Mouse (Mus musculus): ENCODE measurements around the gene Kcnip1. TPM values are rescaled to one million over a fixed set of nuclear protein-coding genes. Genes with fewer than 3 reads are reported as not detected.

Kcnip1 gene
- polyA plus RNA-seq, 1 experiment from 2014 or later: 1.8 TPM

- no peak overlapping the region for H3K27ac ChIP-seq
- no peak for DNase-seq (ENCODE audit: low spot score)
- 43% methylated on average over 9 of the region's 9 CpGs for WGBS
- no peaks in the 10 kb centered on the region for H3K36me3 ChIP-seq
- H3K4me1 ChIP-seq: peaks cover 11% of the 10 kb centered on the region; the same call in 1 of the 2 replicates
- H3K27me3 ChIP-seq (ENCODE audit: insufficient read depth, poor library complexity, severe bottlenecking): no peaks in the 10 kb centered on the region
- no peak overlapping the region for H3K4me3 ChIP-seq
- no peaks in the 10 kb centered on the region for H3K9me3 ChIP-seq
Measured at GRCm38 (mm10) chr11:34008702-34009101, 15.8 kb upstream of the Kcnip1 start.

GRCm38 (mm10) chr11:34008214-34008613, 15.3 kb upstream of the Kcnip1 start:
- no peaks in the 10 kb centered on the region for H3K9me3 ChIP-seq
- H3K36me3 ChIP-seq: no peaks in the 10 kb centered on the region
- WGBS: 71% methylated on average over 11 of the region's 11 CpGs
- no peak for DNase-seq (ENCODE audit: low spot score)
- H3K27me3 ChIP-seq (ENCODE audit: insufficient read depth, poor library complexity, severe bottlenecking): no peaks in the 10 kb centered on the region
- H3K27ac ChIP-seq: no peak overlapping the region
- H3K4me1 ChIP-seq: peaks cover 11% of the 10 kb centered on the region; the same call in 1 of the 2 replicates
- no peak overlapping the region for H3K4me3 ChIP-seq

GRCm38 (mm10) chr11:34007616-34008015, 14.7 kb upstream of the Kcnip1 start:
- peaks cover 11% of the 10 kb centered on the region; the same call in 1 of the 2 replicates for H3K4me1 ChIP-seq
- no peaks in the 10 kb centered on the region for H3K27me3 ChIP-seq (ENCODE audit: insufficient read depth, poor library complexity, severe bottlenecking)
- no peaks in the 10 kb centered on the region for H3K9me3 ChIP-seq
- no peaks in the 10 kb centered on the region for H3K36me3 ChIP-seq
- 77% methylated on average over 2 of the region's 2 CpGs for WGBS
- H3K4me3 ChIP-seq: no peak overlapping the region
- H3K27ac ChIP-seq: no peak overlapping the region
- DNase-seq (ENCODE audit: low spot score): no peak

GRCm38 (mm10) chr11:34002593-34002965, 9.6 kb upstream of the Kcnip1 start:
- Histone ChIP-seq H3K9me3 (no peaks in the 10 kb centered on the region), H3K36me3 (no peaks in the 10 kb centered on the region), H3K27ac (no peak overlapping the region), H3K27me3 (ENCODE audit: insufficient read depth, poor library complexity, severe bottlenecking) (no peaks in the 10 kb centered on the region), H3K4me3 (no peak overlapping the region), H3K4me1 (peaks cover 4% of the 10 kb centered on the region; the same call in 1 of the 2 replicates)
- DNase-seq (ENCODE audit: low spot score): no peak
- 68% methylated on average over 5 of the region's 5 CpGs for WGBS

GRCm38 (mm10) chr11:34001938-34002592, 9.1 kb upstream of the Kcnip1 start:
- no peak overlapping the region for H3K27ac ChIP-seq
- DNase-seq (ENCODE audit: low spot score): no peak
- WGBS: 9% methylated on average over 5 of the region's 5 CpGs
- H3K4me3 ChIP-seq: no peak overlapping the region
- H3K4me1 ChIP-seq: peaks cover 4% of the 10 kb centered on the region; the same call in 1 of the 2 replicates
- no peaks in the 10 kb centered on the region for H3K36me3 ChIP-seq
- no peaks in the 10 kb centered on the region for H3K9me3 ChIP-seq
- H3K27me3 ChIP-seq (ENCODE audit: insufficient read depth, poor library complexity, severe bottlenecking): no peaks in the 10 kb centered on the region

- H3K9me3 ChIP-seq: no peaks in the 10 kb centered on the region
- H3K27me3 ChIP-seq (ENCODE audit: insufficient read depth, poor library complexity, severe bottlenecking): 0 out of 2 replicates have a peak, but pooled peaks cover 6% of the 10 kb centered on the region
- WGBS: 71% methylated on average over 3 of the region's 3 CpGs
- no peaks in the 10 kb centered on the region for H3K4me1 ChIP-seq
- no peak overlapping the region for H3K27ac ChIP-seq
- H3K36me3 ChIP-seq: no peaks in the 10 kb centered on the region
- no peak for DNase-seq (ENCODE audit: low spot score)
- no peak overlapping the region for H3K4me3 ChIP-seq
Measured at GRCm38 (mm10) chr11:34000416-34000815, 7.5 kb upstream of the Kcnip1 start.

- no peaks in the 10 kb centered on the region for H3K36me3 ChIP-seq
- no peak for DNase-seq (ENCODE audit: low spot score)
- WGBS: 54% methylated on average over 10 of the region's 10 CpGs
- H3K27me3 ChIP-seq (ENCODE audit: insufficient read depth, poor library complexity, severe bottlenecking): peaks cover 19% of the 10 kb centered on the region; the same call in 1 of the 2 replicates
- no peak overlapping the region for H3K4me3 ChIP-seq
- H3K4me1 ChIP-seq: peaks cover 3% of the 10 kb centered on the region; the same call in 1 of the 2 replicates
- no peaks in the 10 kb centered on the region for H3K9me3 ChIP-seq
- no peak overlapping the region for H3K27ac ChIP-seq
Measured at GRCm38 (mm10) chr11:33998244-33998643, 5.3 kb upstream of the Kcnip1 start.

- 54% methylated on average over 5 of the region's 5 CpGs for WGBS
- Histone ChIP-seq H3K9me3 (no peaks in the 10 kb centered on the region), H3K27ac (no peak overlapping the region), H3K27me3 (ENCODE audit: insufficient read depth, poor library complexity, severe bottlenecking) (peaks cover 26% of the 10 kb centered on the region; the same call in 1 of the 2 replicates), H3K4me3 (no peak overlapping the region), H3K4me1 (peaks cover 13% of the 10 kb centered on the region), H3K36me3 (no peaks in the 10 kb centered on the region)
- no peak for DNase-seq (ENCODE audit: low spot score)
Measured at GRCm38 (mm10) chr11:33993496-33993895, 544 bp upstream of the Kcnip1 start.

GRCm38 (mm10) chr11:33990002-33990401, 3.0 kb downstream of the Kcnip1 start:
- Histone ChIP-seq H3K4me1 (peaks cover 13% of the 10 kb centered on the region), H3K27ac (no peak overlapping the region), H3K27me3 (ENCODE audit: insufficient read depth, poor library complexity, severe bottlenecking) (peaks cover 20% of the 10 kb centered on the region; the same call in 1 of the 2 replicates), H3K4me3 (no peak overlapping the region), H3K9me3 (no peaks in the 10 kb centered on the region), H3K36me3 (no peaks in the 10 kb centered on the region)
- no peak for DNase-seq (ENCODE audit: low spot score)
- 83% methylated on average over 5 of the region's 5 CpGs for WGBS

GRCm38 (mm10) chr11:33986525-33986924, 6.4 kb downstream of the Kcnip1 start:
- no peak for DNase-seq (ENCODE audit: low spot score)
- no peak overlapping the region for H3K4me3 ChIP-seq
- no peaks in the 10 kb centered on the region for H3K9me3 ChIP-seq
- no peaks in the 10 kb centered on the region; the same call in 1 of the 2 replicates for H3K27me3 ChIP-seq (ENCODE audit: insufficient read depth, poor library complexity, severe bottlenecking)
- 80% methylated on average over 2 of the region's 2 CpGs for WGBS
- no peaks in the 10 kb centered on the region for H3K36me3 ChIP-seq
- no peak overlapping the region for H3K27ac ChIP-seq
- H3K4me1 ChIP-seq: no peaks in the 10 kb centered on the region

GRCm38 (mm10) chr11:33980146-33980545, 12.8 kb downstream of the Kcnip1 start:
- 68% methylated on average over 4 of the region's 4 CpGs for WGBS
- no peaks in the 10 kb centered on the region for H3K27me3 ChIP-seq (ENCODE audit: insufficient read depth, poor library complexity, severe bottlenecking)
- no peaks in the 10 kb centered on the region for H3K9me3 ChIP-seq
- DNase-seq (ENCODE audit: low spot score): no peak
- no peak overlapping the region for H3K4me3 ChIP-seq
- no peaks in the 10 kb centered on the region for H3K4me1 ChIP-seq
- no peaks in the 10 kb centered on the region for H3K36me3 ChIP-seq
- no peak overlapping the region for H3K27ac ChIP-seq

- Histone ChIP-seq H3K4me3 (no peak overlapping the region), H3K27me3 (ENCODE audit: insufficient read depth, poor library complexity, severe bottlenecking) (no peaks in the 10 kb centered on the region), H3K36me3 (no peaks in the 10 kb centered on the region), H3K4me1 (no peaks in the 10 kb centered on the region), H3K27ac (no peak overlapping the region), H3K9me3 (no peaks in the 10 kb centered on the region)
- DNase-seq (ENCODE audit: low spot score): no peak
- WGBS: 79% methylated on average over 2 of the region's 2 CpGs
Measured at GRCm38 (mm10) chr11:33975121-33975520, 17.8 kb downstream of the Kcnip1 start.

- no peaks in the 10 kb centered on the region for H3K4me1 ChIP-seq
- DNase-seq (ENCODE audit: low spot score): no peak
- H3K4me3 ChIP-seq: no peak overlapping the region
- no peak overlapping the region for H3K27ac ChIP-seq
- H3K36me3 ChIP-seq: peaks cover 3% of the 10 kb centered on the region; the same call in 1 of the 2 replicates
- WGBS: 70% methylated on average over 14 of the region's 14 CpGs
- no peaks in the 10 kb centered on the region for H3K27me3 ChIP-seq (ENCODE audit: insufficient read depth, poor library complexity, severe bottlenecking)
- H3K9me3 ChIP-seq: no peaks in the 10 kb centered on the region
Measured at GRCm38 (mm10) chr11:33974341-33975040, 18.5 kb downstream of the Kcnip1 start.
